ENCODE assay signal across 8 mouse cellular contexts in genomic region chr7:63855283-63855682, GRCm38 (mm10).
DNase-seq lines count a peak whose midpoint lies in the region; ATAC-seq and TF ChIP-seq lines count a peak whose summit lies in the region.

No protein-coding gene starts in this region.

- no peak overlapping the region for H3K4me3 ChIP-seq in kidney, embryonic 14.5 days (ENCODE audit: low read length)
- no peak overlapping the region for H3K4me3 ChIP-seq in embryonic facial prominence, embryonic 10.5 days
- no peak overlapping the region for H3K4me3 ChIP-seq in kidney, adult 2 months (ENCODE audit: insufficient read depth, low read depth, low read length)
- no peak overlapping the region for H3K4me3 ChIP-seq in limb, embryonic 11.5 days (ENCODE audit: low read depth, low read length)

- H3K36me3 ChIP-seq in kidney, embryonic 14.5 days (ENCODE audit: control insufficient read depth, insufficient read depth, low read length) = no peaks in the 10 kb centered on the region
- no peaks in the 10 kb centered on the region for H3K36me3 ChIP-seq in embryonic facial prominence, embryonic 10.5 days (replicated peaks)
- no peaks in the 10 kb centered on the region for H3K36me3 ChIP-seq in kidney, adult 2 months (ENCODE audit: control insufficient read depth, insufficient read depth, low read length)
- H3K36me3 ChIP-seq in limb, embryonic 11.5 days (ENCODE audit: control insufficient read depth, insufficient read depth, low read length) = no peaks in the 10 kb centered on the region

- no peak; the same call in 1 of the 2 replicates for ATAC-seq in kidney, embryonic 14.5 days (ENCODE audit: low FRiP score, low TSS enrichment)
- ATAC-seq in limb, embryonic 11.5 days (ENCODE audit: insufficient number of reproducible peaks, low FRiP score, low TSS enrichment, low read depth) = no peak

- H3K4me2 ChIP-seq in kidney, embryonic 14.5 days (replicated peaks; ENCODE audit: low read depth, low read length) = no peak overlapping the region
- H3K4me2 ChIP-seq in limb, embryonic 11.5 days (ENCODE audit: low read depth, severe bottlenecking) = no peak overlapping the region

- 65% methylated on average over 4 of the region's 4 CpGs for WGBS in kidney, embryonic 14.5 days
- 78% methylated on average over 4 of the region's 4 CpGs for WGBS in embryonic facial prominence, embryonic 10.5 days
- 69% methylated on average over 4 of the region's 4 CpGs for WGBS in kidney, adult 2 months
- 60% methylated on average over 4 of the region's 4 CpGs for WGBS in limb, embryonic 11.5 days

- peak; percentile 87 for TF ChIP-seq CTCF in kidney, adult 2 months (conservative IDR thresholded peaks at IDR 0.05; ENCODE audit: insufficient read depth, insufficient read length, low read depth, low read length)

- H3K4me1 ChIP-seq in kidney, embryonic 14.5 days (ENCODE audit: control insufficient read depth, insufficient read depth, low read length) = no peaks in the 10 kb centered on the region
- H3K4me1 ChIP-seq in embryonic facial prominence, embryonic 10.5 days = peaks cover 12% of the 10 kb centered on the region
- H3K4me1 ChIP-seq in kidney, adult 2 months (ENCODE audit: control insufficient read depth, insufficient read depth, low read length) = peaks cover 6% of the 10 kb centered on the region
- 0 out of 2 replicates have a peak, but pooled peaks cover 5% of the 10 kb centered on the region for H3K4me1 ChIP-seq in limb, embryonic 11.5 days (ENCODE audit: control insufficient read depth, insufficient read depth, low read length)

- H3K9ac ChIP-seq in kidney, embryonic 14.5 days (ENCODE audit: low read depth, low read length) = no peak overlapping the region
- no peak overlapping the region for H3K9ac ChIP-seq in limb, embryonic 11.5 days (ENCODE audit: low read length)

- TF ChIP-seq POLR2A in kidney, adult 2 months (IDR thresholded peaks at IDR 0.05; ENCODE audit: low read depth, low read length) = no peak

- no peaks in the 10 kb centered on the region for H3K27me3 ChIP-seq in kidney, embryonic 14.5 days (ENCODE audit: control insufficient read depth, insufficient read depth, low read length)
- H3K27me3 ChIP-seq in embryonic facial prominence, embryonic 10.5 days (replicated peaks; ENCODE audit: low read depth, poor library complexity, severe bottlenecking) = no peaks in the 10 kb centered on the region
- no peaks in the 10 kb centered on the region for H3K27me3 ChIP-seq in kidney, adult 2 months (replicated peaks; ENCODE audit: control insufficient read depth, insufficient read depth, low read length)
- H3K27me3 ChIP-seq in limb, embryonic 11.5 days (ENCODE audit: control insufficient read depth, insufficient read depth, low read length) = no peaks in the 10 kb centered on the region

- H3K27ac ChIP-seq in kidney, embryonic 14.5 days (ENCODE audit: low read depth, low read length) = no peak overlapping the region
- H3K27ac ChIP-seq in embryonic facial prominence, embryonic 10.5 days (replicated peaks) = no peak overlapping the region
- no peak overlapping the region for H3K27ac ChIP-seq in kidney, adult 2 months (ENCODE audit: insufficient read depth, low read depth, low read length)
- no peak overlapping the region for H3K27ac ChIP-seq in limb, embryonic 11.5 days (replicated peaks; ENCODE audit: low read depth, low read length)

- no peaks in the 10 kb centered on the region for H3K9me3 ChIP-seq in kidney, embryonic 14.5 days (ENCODE audit: control insufficient read depth, low read length)
- H3K9me3 ChIP-seq in embryonic facial prominence, embryonic 10.5 days = no peaks in the 10 kb centered on the region
- no peaks in the 10 kb centered on the region for H3K9me3 ChIP-seq in limb, embryonic 11.5 days (ENCODE audit: control insufficient read depth, low read length)

- peak; percentile 88 for DNase-seq in kidney, adult 18-20 months
- peak; percentile 90 for DNase-seq in adrenal gland, postnatal 10 days
- DNase-seq in embryonic facial prominence, embryonic 10.5 days (ENCODE audit: low spot score) = peak; percentile 67
- DNase-seq in kidney, adult 2 months = peak; percentile 89
- DNase-seq in limb, embryonic 11.5 days (ENCODE audit: low spot score) = peak; percentile 70
- DNase-seq in ovary, postnatal 10 days (ENCODE audit: low spot score) = peak; percentile 52
- peak; percentile 89 for DNase-seq in thymus, postnatal 14 days
